Mouse (Mus musculus) urinary bladder, postnatal 25 days (tissue): ENCODE data around the gene Apeh.

Experiments used
- DNase-seq: peaks from one replicate; pipeline ENCODE4 v3.0.0; 2022; ENCODE audit warnings: low spot score

The Apeh gene

GRCm38 (mm10) chr9:108051184-108051930, 43.0 kb downstream of the Apeh start:
- no peak for DNase-seq

GRCm38 (mm10) chr9:108049561-108050251, 44.7 kb downstream of the Apeh start:
- DNase-seq: no peak

GRCm38 (mm10) chr9:108049016-108049455, 45.4 kb downstream of the Apeh start, which contains the start of gene Gmppb:
Gmppb (plus strand) TSS chr9:108049242.
- DNase-seq: peak; percentile 90

GRCm38 (mm10) chr9:108048566-108048955, 45.8 kb downstream of the Apeh start:
- DNase-seq: no peak

- DNase-seq: no peak
Measured at GRCm38 (mm10) chr9:108047601-108048565, 46.5 kb downstream of the Apeh start.

GRCm38 (mm10) chr9:108046582-108046981, 47.8 kb downstream of the Apeh start:
- DNase-seq: no peak

GRCm38 (mm10) chr9:108044751-108045492, 49.5 kb downstream of the Apeh start:
- DNase-seq: no peak
